Mouse (Mus musculus): ENCODE results near the gene Bahcc1. TPM values are rescaled to one million over a fixed set of nuclear protein-coding genes. Genes with fewer than 3 reads are reported as not detected.

Gene Bahcc1
- total and polyA plus RNA-seq, 2 experiments = 1.2 to 3.4 TPM

DNA sequence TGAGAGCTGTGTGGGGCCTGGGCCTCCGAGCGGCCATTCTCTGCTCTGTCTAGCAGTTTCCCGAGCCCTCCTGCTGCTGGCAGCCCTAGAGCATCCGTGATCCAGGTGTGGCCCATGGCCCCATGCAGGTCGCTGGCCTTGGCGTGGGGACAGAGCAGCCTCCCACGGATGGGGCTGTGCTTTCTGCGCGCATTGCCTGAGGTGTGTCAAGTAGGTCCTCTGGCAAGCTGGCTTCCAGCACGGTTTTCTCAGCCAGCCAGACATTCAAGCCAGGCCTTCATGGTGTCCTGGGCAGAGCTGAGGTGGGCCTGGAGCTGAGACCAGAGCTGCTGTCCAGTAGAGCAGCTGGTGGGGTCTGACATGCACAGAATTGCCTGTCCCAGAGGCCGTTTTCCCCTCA, 21.7 kb downstream of the Bahcc1 start:
- peaks cover 35% of the 10 kb centered on the region for H3K79me2 ChIP-seq (ENCODE audit: control insufficient read depth, insufficient read depth, low read length)
- no peaks in the 10 kb centered on the region for H3K27me3 ChIP-seq (ENCODE audit: control insufficient read depth, insufficient read depth, low read length)
- WGBS = 33% methylated on average over 11 of the region's 11 CpGs
- TF ChIP-seq POLR2A (IDR thresholded peaks at IDR 0.05; ENCODE audit: extremely low read depth, insufficient read depth, low read length) (no peak), CTCF (IDR thresholded peaks at IDR 0.05; ENCODE audit: low read depth, low read length) (no peak)
- no peak overlapping the region for H3K9ac ChIP-seq (ENCODE audit: low read depth, low read length)
- peaks cover 11% of the 10 kb centered on the region for H3K4me1 ChIP-seq (ENCODE audit: control insufficient read depth, insufficient read depth, low read length)
- DNase-seq (ENCODE audit: extremely low read depth, low read depth, low spot score) = no peak
- H3K4me3 ChIP-seq (ENCODE audit: insufficient read depth, low read depth, low read length) = no peak overlapping the region
- H3K27ac ChIP-seq (replicated peaks; ENCODE audit: insufficient read depth, low read depth, low read length) = no peak overlapping the region
- H3K36me3 ChIP-seq (ENCODE audit: control insufficient read depth, insufficient read depth, low read length) = no peaks in the 10 kb centered on the region

DNA sequence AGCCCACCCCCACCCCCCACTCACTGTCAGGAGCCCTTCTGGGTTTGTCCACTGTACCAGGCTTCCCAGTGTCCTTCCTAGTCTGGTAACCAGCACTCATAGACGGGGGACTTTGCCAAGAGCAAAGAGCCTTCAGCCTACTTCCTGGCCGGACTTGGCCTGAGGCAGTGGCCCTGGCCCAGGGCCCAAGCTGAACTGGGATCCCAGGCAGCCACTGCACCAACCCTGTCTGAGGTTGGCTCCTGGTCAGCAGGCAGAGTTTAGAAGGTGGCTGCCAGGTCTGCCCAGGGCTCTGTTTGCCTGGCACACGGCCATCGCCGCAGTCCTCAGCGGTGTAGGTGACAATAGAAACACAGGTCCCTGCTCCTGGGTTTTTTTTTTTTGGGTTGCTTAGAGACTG, 22.3 kb downstream of the Bahcc1 start:
- DNase-seq (ENCODE audit: extremely low read depth, low read depth, low spot score) = peak; percentile 94
- H3K4me1 ChIP-seq (ENCODE audit: control insufficient read depth, insufficient read depth, low read length) = peaks cover 13% of the 10 kb centered on the region
- no peaks in the 10 kb centered on the region for H3K36me3 ChIP-seq (ENCODE audit: control insufficient read depth, insufficient read depth, low read length)
- no peak for TF ChIP-seq POLR2A (IDR thresholded peaks at IDR 0.05; ENCODE audit: extremely low read depth, insufficient read depth, low read length)
- no peak for TF ChIP-seq CTCF (IDR thresholded peaks at IDR 0.05; ENCODE audit: low read depth, low read length)
- H3K27ac ChIP-seq (replicated peaks; ENCODE audit: insufficient read depth, low read depth, low read length) = no peak overlapping the region
- no peaks in the 10 kb centered on the region for H3K27me3 ChIP-seq (ENCODE audit: control insufficient read depth, insufficient read depth, low read length)
- no peak overlapping the region for H3K4me3 ChIP-seq (ENCODE audit: insufficient read depth, low read depth, low read length)
- 6% methylated on average over 6 of the region's 6 CpGs for WGBS
- no peak overlapping the region for H3K9ac ChIP-seq (ENCODE audit: low read depth, low read length)
- peaks cover 35% of the 10 kb centered on the region for H3K79me2 ChIP-seq (ENCODE audit: control insufficient read depth, insufficient read depth, low read length)

DNA sequence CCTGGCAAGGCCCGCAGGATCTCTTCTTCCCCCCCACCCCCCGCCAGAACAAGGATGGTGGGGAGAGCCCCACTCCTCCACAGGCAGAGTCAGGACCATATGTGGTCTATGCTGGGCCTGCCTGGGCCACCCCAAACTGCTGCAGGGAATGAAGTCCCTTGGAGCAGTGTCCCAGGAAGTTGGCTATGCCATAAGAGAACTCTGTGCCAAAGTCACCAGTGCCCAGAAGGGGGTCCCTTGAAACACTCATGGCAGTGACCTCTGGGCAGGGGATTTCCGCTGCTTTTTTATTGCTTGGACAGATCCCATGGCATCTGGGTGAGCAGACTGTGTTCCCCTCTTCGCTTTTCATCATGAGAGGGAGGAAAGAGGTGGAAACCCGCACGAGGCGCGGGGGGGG, 22.8 kb downstream of the Bahcc1 start:
- Histone ChIP-seq H3K36me3 (ENCODE audit: control insufficient read depth, insufficient read depth, low read length) (no peaks in the 10 kb centered on the region), H3K27ac (replicated peaks; ENCODE audit: insufficient read depth, low read depth, low read length) (no peak overlapping the region), H3K4me1 (ENCODE audit: control insufficient read depth, insufficient read depth, low read length) (peaks cover 18% of the 10 kb centered on the region), H3K79me2 (ENCODE audit: control insufficient read depth, insufficient read depth, low read length) (peaks cover 31% of the 10 kb centered on the region), H3K27me3 (ENCODE audit: control insufficient read depth, insufficient read depth, low read length) (no peaks in the 10 kb centered on the region), H3K9ac (ENCODE audit: low read depth, low read length) (no peak overlapping the region; the same call in 1 of the 2 replicates), H3K4me3 (ENCODE audit: insufficient read depth, low read depth, low read length) (no peak overlapping the region)
- TF ChIP-seq POLR2A (IDR thresholded peaks at IDR 0.05; ENCODE audit: extremely low read depth, insufficient read depth, low read length) (no peak), CTCF (IDR thresholded peaks at IDR 0.05; ENCODE audit: low read depth, low read length) (no peak)
- WGBS = 57% methylated on average over 7 of the region's 8 CpGs
- no peak for DNase-seq (ENCODE audit: extremely low read depth, low read depth, low spot score)

GRCm38 (mm10) chr11:120256108-120256507, 23.4 kb downstream of the Bahcc1 start:
- Histone ChIP-seq H3K9ac (ENCODE audit: low read depth, low read length) (no peak overlapping the region), H3K36me3 (ENCODE audit: control insufficient read depth, insufficient read depth, low read length) (no peaks in the 10 kb centered on the region), H3K4me3 (ENCODE audit: insufficient read depth, low read depth, low read length) (no peak overlapping the region), H3K4me1 (ENCODE audit: control insufficient read depth, insufficient read depth, low read length) (peaks cover 20% of the 10 kb centered on the region), H3K27me3 (ENCODE audit: control insufficient read depth, insufficient read depth, low read length) (no peaks in the 10 kb centered on the region), H3K79me2 (ENCODE audit: control insufficient read depth, insufficient read depth, low read length) (peaks cover 27% of the 10 kb centered on the region), H3K27ac (replicated peaks; ENCODE audit: insufficient read depth, low read depth, low read length) (no peak overlapping the region)
- no peak for DNase-seq (ENCODE audit: extremely low read depth, low read depth, low spot score)
- WGBS = 89% methylated on average over 5 of the region's 5 CpGs
- TF ChIP-seq CTCF (IDR thresholded peaks at IDR 0.05; ENCODE audit: low read depth, low read length) (no peak), POLR2A (IDR thresholded peaks at IDR 0.05; ENCODE audit: extremely low read depth, insufficient read depth, low read length) (no peak)

- no peak for TF ChIP-seq POLR2A (IDR thresholded peaks at IDR 0.05; ENCODE audit: extremely low read depth, insufficient read depth, low read length)
- TF ChIP-seq CTCF (IDR thresholded peaks at IDR 0.05; ENCODE audit: low read depth, low read length) = no peak
- H3K4me3 ChIP-seq (ENCODE audit: insufficient read depth, low read depth, low read length) = no peak overlapping the region
- peaks cover 24% of the 10 kb centered on the region for H3K79me2 ChIP-seq (ENCODE audit: control insufficient read depth, insufficient read depth, low read length)
- no peak overlapping the region for H3K9ac ChIP-seq (ENCODE audit: low read depth, low read length)
- H3K27ac ChIP-seq (replicated peaks; ENCODE audit: insufficient read depth, low read depth, low read length) = no peak overlapping the region
- no peaks in the 10 kb centered on the region for H3K27me3 ChIP-seq (ENCODE audit: control insufficient read depth, insufficient read depth, low read length)
- H3K4me1 ChIP-seq (ENCODE audit: control insufficient read depth, insufficient read depth, low read length) = peaks cover 22% of the 10 kb centered on the region
- no peak for DNase-seq (ENCODE audit: extremely low read depth, low read depth, low spot score)
- H3K36me3 ChIP-seq (ENCODE audit: control insufficient read depth, insufficient read depth, low read length) = no peaks in the 10 kb centered on the region
- WGBS = 79% methylated on average over 10 of the region's 10 CpGs
These were observed 23.8 kb downstream of the Bahcc1 start for GRCm38 (mm10) chr11:120256543-120256942.

GRCm38 (mm10) chr11:120256981-120257820, 24.5 kb downstream of the Bahcc1 start:
- 85% methylated on average over 10 of the region's 10 CpGs for WGBS

More at GRCm38 (mm10) chr11:120256981-120257820, 24.5 kb downstream of the Bahcc1 start:
- Histone ChIP-seq H3K4me1 (ENCODE audit: control insufficient read depth, insufficient read depth, low read length) (peaks cover 28% of the 10 kb centered on the region), H3K27ac (replicated peaks; ENCODE audit: insufficient read depth, low read depth, low read length) (no peak overlapping the region), H3K27me3 (ENCODE audit: control insufficient read depth, insufficient read depth, low read length) (no peaks in the 10 kb centered on the region), H3K4me3 (ENCODE audit: insufficient read depth, low read depth, low read length) (no peak overlapping the region), H3K79me2 (ENCODE audit: control insufficient read depth, insufficient read depth, low read length) (peaks cover 23% of the 10 kb centered on the region), H3K9ac (ENCODE audit: low read depth, low read length) (no peak overlapping the region), H3K36me3 (ENCODE audit: control insufficient read depth, insufficient read depth, low read length) (no peaks in the 10 kb centered on the region)
- TF ChIP-seq CTCF (IDR thresholded peaks at IDR 0.05; ENCODE audit: low read depth, low read length) = no peak
- no peak for TF ChIP-seq POLR2A (IDR thresholded peaks at IDR 0.05; ENCODE audit: extremely low read depth, insufficient read depth, low read length)
- no peak for DNase-seq (ENCODE audit: extremely low read depth, low read depth, low spot score)

Data from liver, adult 2 months (tissue).